Mouse (Mus musculus) v-Abl transformed pro-B cells (cell line): ENCODE data around the gene Rab3a.

ENCODE experiments used
- in situ Hi-C, 2 experiments: fragments of 400-800 bp; cut with MboI; formaldehyde crosslinking; loops; one replicate each; pipeline ENCODE4 v1.15.1; 2025; ENCODE audit not compliant: unreplicated experiment in 2 of 2

Rab3a gene

GRCm38 (mm10) chr8:70730956-70731355 is 23.5 kb upstream of the Rab3a start:
- in situ Hi-C loops: no loop called here

- in situ Hi-C loops: no loop called here
Measured at GRCm38 (mm10) chr8:70737705-70738104, 16.8 kb upstream of the Rab3a start.

- in situ Hi-C loops: no loop called here
Measured at GRCm38 (mm10) chr8:70738211-70738610, 16.3 kb upstream of the Rab3a start.

GRCm38 (mm10) chr8:70741661-70742060 is 12.8 kb upstream of the Rab3a start:
- in situ Hi-C loops: no loop called here

GRCm38 (mm10) chr8:70742176-70742575 is 12.3 kb upstream of the Rab3a start:
- in situ Hi-C loops: no loop called here

- in situ Hi-C loops: no loop called here
Measured at GRCm38 (mm10) chr8:70742981-70743655, 11.4 kb upstream of the Rab3a start.

GRCm38 (mm10) chr8:70743656-70744590 is 10.6 kb upstream of the Rab3a start:
- in situ Hi-C loops: no loop called here

GRCm38 (mm10) chr8:70744806-70745205 is 9.7 kb upstream of the Rab3a start:
- in situ Hi-C loops: no loop called here

GRCm38 (mm10) chr8:70745691-70746220 is 8.7 kb upstream of the Rab3a start:
- in situ Hi-C loops: no loop called here

- in situ Hi-C loops: no loop called here
Measured at GRCm38 (mm10) chr8:70746676-70747075, 7.8 kb upstream of the Rab3a start.

- in situ Hi-C loops: no loop called here
Measured at GRCm38 (mm10) chr8:70747211-70747890, 7.1 kb upstream of the Rab3a start.

- in situ Hi-C loops: no loop called here
Measured at GRCm38 (mm10) chr8:70748246-70749096, 6.0 kb upstream of the Rab3a start.

- in situ Hi-C loops: no loop called here
Measured at GRCm38 (mm10) chr8:70749097-70749674, 5.3 kb upstream of the Rab3a start.

GRCm38 (mm10) chr8:70750128-70750680 is 4.3 kb upstream of the Rab3a start:
- in situ Hi-C loops: loop anchor here in 1 of 2 experiments (5.0 kb wide), 2 partner anchors 33 to 78 kb away; partner anchors contain the start of genes Gm3336 and Lsm4

- in situ Hi-C loops: loop anchor here in 1 of 2 experiments (5.0 kb wide), 2 partner anchors 35 to 80 kb away; partner anchors contain the start of genes Gm3336 and Lsm4
Measured at GRCm38 (mm10) chr8:70752000-70752764, 2.3 kb upstream of the Rab3a start.

GRCm38 (mm10) chr8:70753151-70753550 is 1.3 kb upstream of the Rab3a start:
- in situ Hi-C loops: loop anchor here in 1 of 2 experiments (5.0 kb wide), 2 partner anchors 36 to 81 kb away; partner anchors contain the start of genes Gm3336 and Lsm4

GRCm38 (mm10) chr8:70754871-70755660 is 587 bp downstream of the Rab3a start:
- in situ Hi-C loops: loop anchor here (5.0 kb wide), 3 partner anchors 33 to 83 kb away; partner anchors contain the start of genes Gm3336 (in 1 of the 2), Lsm4 (in 1 of the 2) and Pde4c (in 1 of the 2)
